Mouse (Mus musculus) stomach, adult 2 months (tissue): ENCODE results near the gene Mapk12. TPM values are rescaled to one million over a fixed set of nuclear protein-coding genes. Genes with fewer than 3 reads are reported as not detected.

Experiments used
- polyA plus RNA-seq: library from polyadenylated mRNA; depleted of rRNA; stranded (reverse); fragments of >200 nt; gene quantifications from 2 replicates; pipeline ENCODE4 v1.2.3, GENCODE M21; 2012; rRNA removed

The Mapk12 gene
- polyA plus RNA-seq = 3.9 and 4.2 TPM in 2 replicates

DNA sequence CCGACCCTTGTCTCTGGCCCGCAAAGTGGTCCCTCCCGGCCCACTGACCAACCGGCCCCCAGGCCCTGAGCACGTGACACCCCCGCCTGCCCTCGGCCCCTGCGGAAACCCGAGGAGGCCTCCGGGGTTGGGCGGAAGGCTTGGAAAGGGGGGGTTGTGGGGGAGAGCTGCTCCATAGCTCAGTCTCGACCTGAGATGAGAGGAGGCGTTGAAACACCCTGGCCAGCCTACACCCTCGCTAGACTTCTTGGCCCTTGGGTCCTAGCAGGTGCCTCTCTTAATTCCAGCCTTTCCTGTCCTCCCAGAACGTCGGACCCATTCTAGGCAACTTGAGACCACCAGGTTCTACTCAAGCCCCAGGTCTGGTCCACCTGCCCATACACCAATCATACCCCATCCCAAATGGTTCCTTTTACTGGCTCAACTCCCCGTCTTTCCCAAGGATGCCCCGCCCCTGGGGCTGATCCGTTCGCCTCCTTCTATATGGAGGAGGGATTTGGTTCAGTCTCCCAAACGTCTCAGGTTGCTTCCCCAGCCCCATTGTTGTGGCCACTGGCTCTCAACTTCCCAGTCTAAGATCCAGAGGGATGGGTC is at the start of gene Mapk12:
Mapk12 (minus strand) TSS at position 45 of the 594 bp plus-strand sequence.

DNA sequence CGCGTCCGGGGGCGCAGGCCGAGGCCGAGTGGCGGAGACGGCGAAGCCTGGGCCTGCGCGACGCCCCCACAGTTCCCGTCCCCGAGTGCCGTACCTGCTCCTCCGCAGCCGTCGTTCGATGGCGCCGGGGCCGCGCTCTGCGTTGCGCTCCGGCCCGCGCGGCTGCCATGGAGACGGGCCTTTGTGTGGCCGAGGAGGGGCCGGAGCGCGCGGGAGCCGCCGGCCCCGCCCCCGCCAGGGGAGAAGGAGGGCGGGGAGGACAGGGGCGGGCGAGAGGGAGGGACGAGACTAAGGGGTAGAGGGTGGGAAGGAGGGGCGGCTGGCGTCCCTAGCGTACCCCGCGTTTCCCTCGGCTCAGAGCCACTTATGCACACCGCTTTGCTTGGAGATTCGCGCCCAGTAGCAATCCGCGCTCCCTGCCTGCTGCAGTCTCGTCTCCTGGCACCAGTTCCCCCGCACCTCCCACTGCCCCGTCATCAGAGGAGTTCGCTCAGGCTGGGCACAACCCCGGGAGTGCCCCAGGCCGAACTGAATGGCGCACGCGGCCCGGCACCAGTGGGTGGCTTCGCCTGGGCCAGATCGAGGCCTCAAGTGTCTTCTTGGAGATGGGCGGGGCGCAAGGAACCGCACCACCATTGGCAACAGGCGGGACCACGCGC is 40.2 kb upstream of the Mapk12 start, which contains the start of gene Plxnb2:
Plxnb2 (minus strand) TSS at position 218 of the 659 bp plus-strand sequence.

DNA sequence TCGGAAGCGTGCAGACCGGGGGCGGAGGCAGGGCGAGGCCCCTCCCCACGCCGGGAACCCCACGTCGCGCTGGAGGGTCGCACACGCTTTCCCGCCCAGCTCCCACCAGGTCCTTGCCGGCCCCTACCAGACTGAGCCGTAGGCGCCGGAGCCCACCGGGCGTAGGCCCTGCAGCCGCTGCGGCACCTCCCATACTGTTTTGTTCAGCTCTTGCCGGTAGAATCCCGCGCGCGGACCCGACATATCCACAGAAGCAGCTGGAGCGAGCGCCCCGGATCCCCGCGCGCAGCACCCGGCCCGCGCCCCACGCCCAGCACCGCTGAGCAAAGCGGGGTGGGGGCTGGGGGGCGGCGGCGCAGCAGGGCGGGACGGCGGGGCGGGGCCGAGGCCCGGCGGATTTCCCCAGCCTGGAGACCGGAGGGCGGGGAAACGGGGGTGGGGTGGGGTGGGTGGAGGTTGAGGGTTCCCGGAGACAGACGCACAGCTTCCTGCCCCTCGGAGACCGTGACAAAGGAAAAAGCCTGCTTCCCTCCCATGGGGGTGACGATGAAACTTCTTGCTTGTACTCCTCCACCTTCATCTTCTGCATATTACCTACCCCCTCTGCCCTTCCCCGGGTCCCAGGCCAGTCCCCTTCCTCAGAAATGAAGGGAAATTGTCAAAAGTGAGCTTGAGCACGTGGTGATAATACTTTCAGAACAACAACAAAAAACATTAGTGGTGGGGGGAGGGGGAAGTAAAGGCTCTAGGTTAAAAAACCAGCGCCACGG is 9.0 kb upstream of the Mapk12 start, which contains the start of gene Mapk11:
Mapk11 (minus strand) TSS at position 358 of the 770 bp plus-strand sequence.

DNA sequence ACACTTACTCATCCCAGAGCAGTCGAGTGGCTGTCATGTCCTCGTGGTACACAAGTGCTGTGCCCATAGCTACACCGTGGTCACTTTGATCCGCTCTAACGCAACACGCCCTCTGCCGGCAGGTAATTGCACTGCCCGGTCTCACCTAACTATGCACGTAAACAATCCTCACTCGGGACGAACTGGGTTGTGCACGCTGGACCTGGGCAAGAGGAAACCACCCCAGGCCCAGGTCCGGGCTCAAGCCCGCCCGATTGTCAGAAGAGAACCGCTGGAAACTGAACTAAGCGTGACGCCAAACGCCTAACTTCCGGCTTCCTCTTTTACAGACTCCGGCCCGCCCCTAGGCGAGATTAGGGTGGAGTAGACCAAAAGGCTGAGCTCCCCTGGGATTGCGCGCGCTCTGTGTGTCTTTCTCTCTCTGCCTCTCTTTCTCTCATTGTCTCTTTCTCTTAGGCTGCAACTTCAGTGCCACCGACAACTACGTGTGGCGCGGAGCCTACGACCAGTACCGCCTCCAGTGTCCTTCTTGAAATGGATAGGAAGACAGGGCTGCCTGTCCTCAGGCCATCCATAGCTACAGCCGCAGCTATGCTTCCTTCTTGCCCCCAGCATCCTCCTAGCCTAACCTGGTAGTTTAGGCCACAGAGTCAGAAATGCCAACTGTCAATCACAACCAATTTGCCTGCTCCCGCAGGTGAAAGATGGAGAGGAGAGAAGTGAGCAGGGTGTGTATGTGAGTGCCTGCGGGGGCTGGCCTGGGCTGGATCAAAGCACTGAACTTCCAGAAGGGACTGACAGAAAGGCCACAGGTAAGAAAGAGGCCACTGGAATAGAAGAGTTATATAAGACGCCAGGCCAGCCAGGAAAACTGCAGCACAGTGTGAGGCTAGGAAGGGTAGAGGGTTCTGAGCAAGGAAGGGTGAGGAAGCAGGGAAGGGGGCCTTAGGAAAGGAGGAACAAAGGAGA is 11.8 kb downstream of the Mapk12 start, which contains the start of gene Hdac10:
Hdac10 (minus strand) TSS at position 319 of the 969 bp plus-strand sequence.

DNA sequence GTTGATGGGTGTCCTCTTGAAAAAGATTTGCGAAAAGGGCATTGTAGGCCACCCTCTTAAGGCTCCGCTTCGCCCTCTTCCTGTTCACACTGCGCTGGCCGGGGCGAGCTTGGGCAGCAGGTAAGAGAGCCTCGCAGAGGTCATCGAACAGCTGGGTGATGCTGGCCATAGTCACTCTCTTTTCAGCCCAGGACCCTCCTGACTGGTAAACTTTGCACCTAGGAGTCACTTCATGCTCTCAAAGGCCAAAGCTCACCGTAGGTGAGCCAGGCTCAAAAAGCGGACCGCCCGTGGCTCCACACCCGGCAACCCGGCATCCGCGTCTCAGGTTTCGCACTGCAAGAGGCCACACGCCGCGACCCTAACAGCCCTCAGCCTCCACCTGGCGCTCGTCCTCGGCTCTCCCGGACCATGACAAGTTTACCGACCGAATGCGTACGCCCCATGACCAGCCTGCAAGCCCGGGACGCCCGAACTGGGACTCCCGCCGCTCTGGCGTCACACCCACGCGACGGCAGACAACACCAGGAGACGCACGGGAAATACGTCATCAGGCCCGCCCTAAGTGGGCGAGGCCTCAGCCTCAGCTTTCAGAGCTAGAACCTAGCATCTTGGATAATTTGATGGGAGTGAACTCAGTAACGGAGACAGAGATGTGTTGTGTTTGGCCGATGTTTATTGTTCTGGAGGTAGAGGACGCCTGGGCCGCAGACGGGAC is 17.7 kb downstream of the Mapk12 start, which contains the start of gene Tubgcp6:
Tubgcp6 (minus strand) TSS at position 464 of the 718 bp plus-strand sequence.

DNA sequence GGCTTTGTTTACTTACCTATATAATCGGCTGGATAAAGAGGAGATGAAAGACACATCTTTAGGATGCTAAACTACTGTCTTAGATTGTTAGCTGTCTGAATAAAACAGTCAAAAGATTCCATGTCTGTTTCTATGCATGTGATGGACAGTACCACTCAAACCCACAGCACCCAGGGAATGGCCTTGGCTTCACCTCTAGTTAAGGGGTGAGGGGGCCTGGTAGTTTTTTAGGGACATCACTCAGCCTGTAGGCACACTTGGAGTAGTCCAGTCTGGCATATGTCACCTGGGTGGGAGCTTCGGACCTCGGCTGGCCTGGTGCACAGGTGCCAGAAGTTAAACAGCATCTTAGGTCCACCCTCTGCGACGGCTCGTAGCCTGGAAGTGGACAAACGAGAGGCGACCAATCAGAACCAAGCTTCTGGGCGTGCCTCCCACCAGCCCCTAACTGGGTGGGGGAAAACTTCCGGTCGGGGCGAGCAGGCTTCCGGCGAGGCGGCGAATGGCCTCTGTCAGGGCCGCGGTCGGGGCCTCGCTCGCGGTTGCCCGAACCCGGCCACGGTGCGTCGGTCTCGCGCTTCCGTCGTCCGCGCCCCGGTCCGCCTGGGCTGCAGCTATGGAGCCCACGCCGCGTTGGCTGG is 51.8 kb downstream of the Mapk12 start, which contains the start of gene Selenoo:
Selenoo (plus strand) TSS at position 478 of the 641 bp plus-strand sequence.

Other genes starting within 250 kb of the Mapk12 start
- not detected in 2 replicates for gene Ttll8, start 186.3 kb downstream of the Mapk12 start, polyA plus RNA-seq
- not detected in 2 replicates for gene Mlc1, start 161.7 kb downstream of the Mapk12 start, polyA plus RNA-seq
- gene Mov10l1, start 157.8 kb downstream of the Mapk12 start, polyA plus RNA-seq = not detected in 2 replicates
- gene Panx2, start 81.0 kb downstream of the Mapk12 start, polyA plus RNA-seq = 0.29 and 0.32 TPM in 2 replicates
- gene Trabd, start 65.6 kb downstream of the Mapk12 start, polyA plus RNA-seq = 54.9 and 56.4 TPM in 2 replicates
- 26.6 and 45.1 TPM in 2 replicates for gene Selenoo, start 51.6 kb downstream of the Mapk12 start, polyA plus RNA-seq
- gene Tubgcp6, start 17.6 kb downstream of the Mapk12 start, polyA plus RNA-seq = 16.8 and 19.0 TPM in 2 replicates
- 16.4 and 17.9 TPM in 2 replicates for gene Hdac10, start 12.0 kb downstream of the Mapk12 start, polyA plus RNA-seq
- gene Mapk11, start 8.9 kb upstream of the Mapk12 start, polyA plus RNA-seq = 2.4 and 2.9 TPM in 2 replicates
- 272 and 308 TPM in 2 replicates for gene Plxnb2, start 40.1 kb upstream of the Mapk12 start, polyA plus RNA-seq
- gene Dennd6b, start 55.8 kb upstream of the Mapk12 start, polyA plus RNA-seq = 9.6 and 9.7 TPM in 2 replicates
- gene Ppp6r2, start 70.8 kb upstream of the Mapk12 start, polyA plus RNA-seq = 113 and 257 TPM in 2 replicates
- 100 and 115 TPM in 2 replicates for gene Sbf1, start 174.6 kb upstream of the Mapk12 start, polyA plus RNA-seq
- gene Adm2, start 182.0 kb upstream of the Mapk12 start, polyA plus RNA-seq = 4.1 and 5.8 TPM in 2 replicates
- gene Miox, start 193.7 kb upstream of the Mapk12 start, polyA plus RNA-seq = 1.2 TPM in 1 of 2 replicates, not detected in the other
- gene Lmf2, start 215.0 kb upstream of the Mapk12 start, polyA plus RNA-seq = 17.5 and 19.8 TPM in 2 replicates
- 88.6 and 103 TPM in 2 replicates for gene Ncaph2, start 215.0 kb upstream of the Mapk12 start, polyA plus RNA-seq
- gene Sco2, start 233.1 kb upstream of the Mapk12 start, polyA plus RNA-seq = 22.5 and 28.4 TPM in 2 replicates
- gene Tymp, start 236.3 kb upstream of the Mapk12 start, polyA plus RNA-seq = 2.5 and 6.6 TPM in 2 replicates
- 3.9 and 4.4 TPM in 2 replicates for gene Odf3b, start 238.6 kb upstream of the Mapk12 start, polyA plus RNA-seq
- not detected in 2 replicates for gene Klhdc7b, start 244.2 kb upstream of the Mapk12 start, polyA plus RNA-seq